Mouse (Mus musculus) retina, adult 2 months (tissue): Measurements from ENCODE around the gene Tigd3.

ENCODE experiments used
- DNase-seq: peaks from one replicate; pipeline ENCODE4 v3.0.0-alpha.2; 2012; ENCODE audit warnings: low read depth, low spot score

Gene Tigd3

GRCm38 (mm10) chr19:5847306-5847796 is 46.6 kb downstream of the Tigd3 start:
- no peak for DNase-seq

DNA sequence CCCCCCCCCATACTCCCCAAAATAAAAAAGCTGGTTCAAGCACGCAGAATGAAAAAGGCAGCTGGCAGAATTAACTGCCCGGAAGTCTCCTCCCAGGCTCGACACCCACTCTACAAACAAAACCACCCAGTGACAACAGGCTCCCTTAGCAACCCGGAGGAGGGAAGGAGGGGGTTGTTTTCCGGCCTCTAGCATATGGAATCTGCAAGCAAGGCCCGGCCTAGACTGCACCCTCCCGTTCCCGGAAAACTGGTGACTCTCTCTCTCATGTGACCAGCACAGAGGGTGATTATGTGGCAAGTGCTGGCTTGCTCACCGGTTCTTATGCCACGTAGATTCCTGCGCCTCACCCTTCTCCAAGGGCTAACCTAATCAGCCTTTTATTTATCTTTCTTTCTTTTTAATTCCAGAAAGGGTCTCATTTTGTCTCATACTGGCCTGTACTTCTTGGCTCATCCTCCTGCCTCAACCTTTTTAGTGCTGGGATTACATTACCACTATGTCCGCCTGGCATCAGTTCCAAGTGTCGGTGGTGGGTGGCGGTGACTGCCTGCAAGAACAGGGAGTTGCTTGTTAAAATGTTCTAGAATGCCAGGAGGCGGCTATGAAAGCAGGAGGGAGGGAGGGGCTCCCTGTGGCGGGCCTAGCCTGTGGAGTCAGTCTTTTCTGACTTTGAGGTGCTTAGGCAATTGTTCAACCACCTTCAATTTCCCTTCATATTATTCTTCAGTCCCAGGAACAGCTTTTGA is 47.2 kb downstream of the Tigd3 start:
- peak; percentile 59 for DNase-seq

- no peak for DNase-seq
Observed at GRCm38 (mm10) chr19:5846154-5846553, 47.8 kb downstream of the Tigd3 start.

- peak; percentile 86 for DNase-seq
Observed at GRCm38 (mm10) chr19:5845319-5846135, 48.4 kb downstream of the Tigd3 start.

GRCm38 (mm10) chr19:5844831-5845318 is 49.1 kb downstream of the Tigd3 start:
- no peak for DNase-seq

DNA sequence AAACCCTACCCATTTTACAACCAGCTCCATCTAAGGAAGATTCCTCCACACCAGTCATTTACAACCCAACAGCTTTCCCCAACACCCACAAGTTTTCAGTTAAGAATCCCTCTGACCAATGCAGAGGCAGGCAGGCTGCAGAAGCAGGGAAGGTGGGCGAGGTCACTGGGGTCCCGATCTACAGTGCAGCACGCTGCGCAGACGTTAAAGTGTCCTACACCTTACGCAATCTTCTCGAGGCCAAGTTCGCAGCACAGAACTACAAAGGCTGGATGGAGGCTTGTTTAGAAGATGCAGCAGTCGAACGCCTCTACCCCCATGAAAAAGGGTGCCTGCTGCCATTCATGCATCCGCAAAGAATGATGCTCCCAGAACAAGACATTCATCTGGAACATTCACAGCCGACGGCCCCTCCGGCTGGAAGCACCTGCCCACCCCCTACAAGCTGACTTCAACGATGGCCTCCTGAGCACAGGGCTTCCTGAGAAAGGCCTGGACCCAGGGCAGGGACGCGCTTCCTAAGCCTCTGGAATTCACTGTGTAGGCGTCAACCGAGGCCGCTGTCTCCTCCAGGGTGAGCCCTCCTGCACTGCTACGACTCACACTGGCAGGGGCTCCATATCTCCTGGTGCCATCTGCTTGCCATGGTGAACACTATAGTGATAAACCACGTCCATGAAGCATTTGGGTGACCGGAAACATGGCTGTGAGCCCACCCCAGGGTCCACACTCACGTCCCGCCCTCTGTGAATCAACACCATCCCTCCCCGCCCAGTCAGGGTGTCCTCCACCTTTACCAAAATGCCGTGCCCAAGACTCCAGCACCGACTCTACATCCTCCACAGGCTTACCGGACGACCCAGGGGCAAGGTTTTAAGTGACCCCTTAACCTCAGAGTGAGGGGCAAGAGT is 49.9 kb downstream of the Tigd3 start:
- DNase-seq = no peak

- no peak for DNase-seq
Observed at GRCm38 (mm10) chr19:5842785-5843730, 50.9 kb downstream of the Tigd3 start.

- no peak for DNase-seq
Observed at GRCm38 (mm10) chr19:5841999-5842784, 51.8 kb downstream of the Tigd3 start.

DNA sequence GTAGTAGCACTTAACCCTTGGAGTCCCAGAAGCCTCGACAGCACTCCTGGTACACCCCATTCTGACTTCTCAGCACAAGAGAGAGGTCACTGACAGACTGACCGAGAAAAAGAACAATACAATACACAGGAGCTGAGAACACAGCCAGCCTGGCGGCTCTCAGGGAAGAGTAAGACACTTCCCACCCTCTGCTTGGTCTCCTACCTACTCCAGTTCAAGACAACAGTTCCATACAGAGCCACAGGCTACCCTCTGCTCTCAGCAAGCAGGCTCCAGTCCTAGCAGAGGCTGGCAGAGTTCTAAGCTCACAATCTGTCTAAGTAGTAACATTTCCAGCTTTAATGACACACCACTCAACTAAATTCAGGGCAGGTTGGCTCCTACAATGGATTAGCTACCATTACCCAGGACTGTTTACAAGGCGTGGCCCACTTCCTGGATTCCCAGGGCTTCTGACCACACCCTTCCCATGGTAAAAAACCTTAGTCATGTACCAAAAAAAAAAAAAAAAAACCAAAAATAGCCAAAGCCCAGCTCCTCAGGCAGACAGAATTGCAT is 52.5 kb downstream of the Tigd3 start:
- DNase-seq = no peak
